Mouse (Mus musculus) adipocyte (in vitro differentiated cells): ENCODE measurements at regions not wholly inside any gene's neighbourhood (a gene's known extent, or its start where the extent isn't known, plus 50 kb on each side); places are given as distances from the start of the nearest gene placed in this dataset.

Experiments
- DNase-seq: peaks from one replicate; pipeline ENCODE4 v3.0.0-alpha.2; 2016; ENCODE audit warnings: low spot score

DNA sequence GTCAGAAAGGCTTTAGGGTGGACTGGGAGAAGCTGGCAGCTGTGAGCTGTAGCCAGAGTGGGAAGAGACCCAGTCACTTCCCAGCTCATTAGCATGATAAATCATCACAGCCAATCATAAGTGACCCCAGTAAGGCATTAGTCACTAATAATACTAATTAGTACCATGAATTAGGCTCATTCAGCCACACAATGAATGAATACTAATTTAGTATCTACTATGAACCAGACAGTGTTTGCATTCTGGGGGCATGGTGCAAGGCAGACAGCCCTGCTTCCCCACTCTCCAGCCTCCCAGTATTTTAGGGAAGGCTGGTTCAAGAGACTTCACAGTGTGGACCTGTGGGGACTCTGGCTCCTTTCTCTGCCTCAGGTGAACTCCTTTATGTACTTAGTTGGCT is 523.7 kb downstream of the Tbc1d22a start:
- no peak for DNase-seq

DNA sequence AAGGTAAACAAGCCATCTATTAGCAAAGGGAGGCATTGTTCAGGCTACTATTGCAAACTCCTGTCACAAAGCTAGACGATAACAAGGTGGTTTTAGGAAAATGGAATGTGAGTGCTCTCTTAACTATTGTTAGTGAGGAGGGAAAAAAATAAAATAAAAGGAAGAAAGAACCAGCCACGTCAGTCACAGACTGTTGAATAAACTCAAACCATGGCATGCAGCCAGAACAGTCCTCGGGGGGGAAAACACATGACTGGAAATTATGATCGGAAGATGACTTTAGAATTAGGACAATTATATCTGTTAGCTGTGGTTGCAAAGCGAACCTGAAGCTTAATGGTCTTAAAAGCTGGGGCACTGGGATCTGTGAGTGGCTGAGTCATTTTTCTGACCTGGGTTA is 524.1 kb downstream of the Tbc1d22a start:
- no peak for DNase-seq

DNA sequence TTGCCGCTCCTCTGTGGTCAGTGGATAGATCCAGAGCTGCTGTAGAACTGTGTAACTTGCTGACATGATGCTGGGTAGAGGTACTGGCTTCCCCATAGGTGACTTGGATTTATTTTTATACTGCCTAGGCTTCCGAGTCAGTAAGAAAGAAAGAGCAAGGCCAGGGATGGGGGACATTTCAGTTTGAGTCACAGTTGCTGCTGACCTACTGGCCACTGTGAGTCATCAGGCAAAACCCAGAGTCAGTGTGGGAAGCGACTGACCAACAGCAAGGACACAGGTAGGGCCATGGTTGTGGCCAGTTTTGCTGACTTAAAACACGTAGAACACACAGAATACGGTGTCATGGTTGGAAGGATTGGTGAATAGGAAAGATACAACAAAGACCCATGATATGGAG is 524.5 kb downstream of the Tbc1d22a start:
- DNase-seq: no peak

DNA sequence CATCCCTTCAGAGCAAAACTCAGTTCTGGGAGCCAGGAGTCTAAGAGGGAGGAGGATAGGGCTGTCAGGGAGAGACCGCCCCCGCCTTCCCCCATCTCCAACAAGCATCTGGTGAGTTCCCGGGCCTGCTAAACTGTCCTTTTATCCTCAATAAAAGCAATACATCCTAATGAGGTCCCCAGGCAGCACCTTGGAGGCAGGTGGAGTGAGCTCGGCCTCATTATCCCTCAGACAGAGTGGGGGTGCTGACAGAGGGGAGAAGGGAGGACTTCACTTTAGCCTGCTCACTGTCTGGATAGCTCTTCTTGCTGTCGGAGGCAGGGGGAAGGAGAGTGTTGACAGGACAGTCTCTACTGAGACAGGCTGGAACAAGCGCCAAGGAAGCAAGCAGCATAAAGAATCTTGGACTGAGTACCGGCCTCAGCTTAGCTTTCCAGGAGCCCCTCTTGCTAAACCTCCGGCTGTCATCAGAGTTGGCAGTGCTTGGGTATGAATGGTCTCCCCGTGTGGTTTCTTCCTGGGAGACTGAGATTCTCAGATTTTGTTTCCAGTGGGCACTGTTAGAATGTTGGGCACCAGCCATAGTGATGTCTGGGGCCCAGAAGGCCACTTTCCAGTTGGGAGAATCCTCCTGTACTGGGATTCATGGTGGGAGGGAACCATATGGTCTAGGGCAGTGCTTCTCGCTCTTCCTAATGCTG is 537.3 kb downstream of the Tbc1d22a start:
- DNase-seq: no peak

DNA sequence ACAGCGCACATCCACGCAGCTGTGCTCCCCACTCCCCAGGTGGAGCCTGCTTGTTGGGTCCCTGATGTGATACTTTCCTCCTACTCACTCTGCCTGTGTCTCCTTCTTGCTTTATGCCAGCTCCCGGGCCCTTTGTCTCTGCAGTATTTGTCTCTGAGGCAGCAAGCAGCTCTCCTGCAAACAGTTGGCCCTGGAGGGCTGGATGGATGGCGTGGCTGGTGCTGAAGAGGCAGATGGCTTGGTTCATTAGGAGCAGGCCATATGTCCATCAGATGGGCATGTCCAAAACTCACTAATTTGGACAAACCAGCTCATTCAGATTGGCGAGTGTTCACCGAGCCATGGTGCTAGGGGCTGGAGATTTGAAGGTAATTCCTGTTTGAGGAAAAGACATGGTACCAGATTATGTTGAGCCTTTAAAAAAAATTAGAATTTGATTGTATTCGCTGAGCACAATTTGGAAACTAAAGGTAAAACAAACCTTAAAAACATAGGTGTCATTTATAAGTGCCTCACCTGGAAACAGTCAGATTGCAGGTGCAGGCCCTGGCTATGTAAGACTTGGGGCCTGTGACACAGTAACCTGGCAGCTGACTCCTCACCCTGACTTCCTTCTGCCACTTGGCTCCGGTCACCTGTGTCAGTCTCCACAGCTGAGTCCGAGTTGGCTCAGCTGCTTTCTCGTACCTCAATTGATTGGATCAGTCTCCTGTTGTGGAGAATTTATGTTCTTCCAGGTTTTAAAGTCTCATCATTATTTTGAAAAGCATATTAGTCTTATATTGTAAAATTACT is 549.5 kb downstream of the Tbc1d22a start:
- DNase-seq: no peak

DNA sequence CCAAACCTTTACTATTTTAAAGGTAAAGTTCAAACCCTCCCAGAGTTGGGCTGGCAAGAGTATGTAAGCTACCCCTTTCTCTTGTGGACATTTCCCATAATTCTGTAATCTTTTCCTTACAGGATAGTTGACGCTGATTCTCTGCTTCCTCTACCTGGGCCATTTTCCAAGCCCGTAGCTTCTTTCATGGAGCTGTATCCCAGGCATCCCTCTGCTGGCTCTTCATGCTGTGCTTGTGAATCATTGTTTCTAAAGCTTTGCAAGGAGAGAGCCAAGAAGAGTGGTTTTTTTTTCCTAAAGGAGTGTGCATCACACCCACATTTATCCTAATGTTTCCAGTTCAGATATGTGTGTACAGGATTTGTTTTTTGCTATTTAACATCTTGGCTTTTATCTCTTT is 553.4 kb downstream of the Tbc1d22a start:
- DNase-seq: no peak

DNA sequence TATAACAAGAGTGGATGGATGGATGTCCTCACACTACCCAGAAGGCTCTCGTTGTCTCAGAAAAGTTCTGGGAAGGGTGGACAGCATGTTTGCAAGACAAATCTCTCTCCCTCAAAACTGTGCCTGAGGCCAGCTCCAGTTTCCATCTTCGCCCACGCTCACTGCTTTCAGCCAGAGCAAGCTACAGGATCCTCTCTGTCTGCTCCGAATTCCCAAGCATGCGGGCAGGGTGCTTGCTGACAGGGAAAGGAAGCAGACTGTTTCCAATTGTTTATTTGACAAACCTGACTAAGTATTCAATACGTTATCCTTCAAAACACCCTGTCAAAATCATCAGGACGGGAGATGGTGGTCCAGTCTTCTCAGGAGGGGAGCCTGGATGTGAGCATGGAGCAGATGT is 558.8 kb downstream of the Tbc1d22a start:
- DNase-seq: no peak

DNA sequence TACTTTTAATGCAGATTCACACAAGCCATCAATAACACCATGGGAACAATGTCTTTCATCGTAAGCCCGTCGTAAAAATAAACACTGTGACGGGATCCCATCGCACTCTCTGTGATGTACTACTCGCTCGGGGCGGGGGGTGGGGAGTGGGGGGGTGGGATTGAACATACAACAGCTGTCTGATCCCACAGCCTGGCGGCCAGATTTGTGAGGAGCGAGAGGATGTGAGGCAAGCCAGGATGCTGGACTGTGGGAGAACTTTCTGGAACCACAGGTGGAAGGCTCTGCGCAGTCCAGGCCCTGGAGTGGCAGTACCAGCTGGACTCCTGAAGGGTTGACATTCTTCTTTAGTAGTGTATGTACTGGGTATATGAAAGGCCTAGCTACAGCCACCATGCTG is 563.7 kb downstream of the Tbc1d22a start:
- DNase-seq: no peak

DNA sequence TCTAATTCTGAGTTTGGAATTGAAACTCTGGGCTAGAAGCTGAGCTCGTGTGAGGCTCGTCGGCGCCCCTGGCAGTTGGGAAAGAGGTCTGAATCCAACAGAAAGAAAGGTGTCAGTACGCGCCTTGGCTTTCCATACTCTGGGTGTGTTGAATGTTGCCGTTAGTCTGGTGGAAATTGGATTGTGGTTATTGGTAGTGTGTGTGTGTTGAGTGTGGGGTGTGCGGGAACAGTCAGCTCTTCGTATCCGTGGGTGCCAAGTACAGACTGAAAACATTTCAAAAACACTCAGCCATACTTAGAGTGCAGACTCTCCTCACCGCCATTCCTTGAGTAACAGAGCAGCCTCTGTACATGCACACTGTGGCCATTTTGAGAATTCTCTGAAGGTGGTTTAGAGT is 566.9 kb downstream of the Tbc1d22a start:
- DNase-seq: no peak

DNA sequence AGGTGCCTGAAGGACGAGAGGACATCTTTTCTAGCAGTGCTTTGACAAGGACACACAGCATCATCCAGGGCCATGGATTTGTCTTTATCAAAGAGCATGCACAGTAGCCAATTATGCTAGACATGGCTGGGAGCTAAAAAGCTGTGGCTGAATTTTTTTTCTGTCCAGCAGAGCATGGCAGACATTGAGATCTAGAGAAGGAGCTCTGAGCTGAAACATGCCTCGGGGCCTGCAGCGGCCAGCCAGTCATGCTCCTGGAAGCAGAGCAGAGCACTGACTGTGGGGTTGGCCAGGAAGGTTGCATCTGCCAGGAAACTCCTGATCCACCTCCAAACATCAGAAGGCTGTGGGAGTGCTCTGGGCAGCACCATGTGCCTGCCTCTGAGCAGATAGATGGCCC is 580.5 kb downstream of the Tbc1d22a start:
- DNase-seq: no peak

DNA sequence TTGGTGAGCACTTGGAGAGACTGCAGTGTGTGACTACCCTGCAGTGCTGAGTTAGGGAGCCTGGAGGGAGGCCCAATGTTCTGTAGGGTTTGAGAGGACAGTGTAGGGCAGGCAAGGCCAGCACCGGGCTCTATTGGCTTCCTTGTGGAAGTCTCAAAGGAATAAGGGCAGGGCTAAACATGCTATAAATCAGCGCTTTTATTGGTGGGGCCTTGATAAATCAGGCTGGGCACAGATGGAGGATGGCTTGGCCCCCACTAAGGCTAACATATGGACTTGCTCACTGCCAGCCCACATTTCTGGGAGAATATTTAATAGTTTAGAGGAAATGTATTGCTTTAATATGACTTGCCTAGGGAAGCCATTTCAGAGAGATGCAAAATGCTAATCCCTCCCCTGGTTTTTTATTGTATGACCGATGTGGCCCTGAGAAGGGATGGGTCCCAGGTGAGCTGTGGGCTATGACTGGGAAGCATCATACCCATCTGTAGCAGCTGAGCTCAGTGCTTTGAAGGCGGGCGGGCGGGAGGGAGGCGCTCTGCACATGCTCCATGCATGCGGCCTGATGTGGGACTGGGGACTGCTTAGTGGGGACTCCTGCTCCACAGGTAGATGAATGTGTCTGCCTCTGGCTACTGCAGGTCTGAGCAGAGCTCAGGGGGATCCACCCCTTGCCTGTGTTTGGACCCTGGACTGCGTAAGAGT is 584.4 kb downstream of the Tbc1d22a start:
- no peak for DNase-seq

DNA sequence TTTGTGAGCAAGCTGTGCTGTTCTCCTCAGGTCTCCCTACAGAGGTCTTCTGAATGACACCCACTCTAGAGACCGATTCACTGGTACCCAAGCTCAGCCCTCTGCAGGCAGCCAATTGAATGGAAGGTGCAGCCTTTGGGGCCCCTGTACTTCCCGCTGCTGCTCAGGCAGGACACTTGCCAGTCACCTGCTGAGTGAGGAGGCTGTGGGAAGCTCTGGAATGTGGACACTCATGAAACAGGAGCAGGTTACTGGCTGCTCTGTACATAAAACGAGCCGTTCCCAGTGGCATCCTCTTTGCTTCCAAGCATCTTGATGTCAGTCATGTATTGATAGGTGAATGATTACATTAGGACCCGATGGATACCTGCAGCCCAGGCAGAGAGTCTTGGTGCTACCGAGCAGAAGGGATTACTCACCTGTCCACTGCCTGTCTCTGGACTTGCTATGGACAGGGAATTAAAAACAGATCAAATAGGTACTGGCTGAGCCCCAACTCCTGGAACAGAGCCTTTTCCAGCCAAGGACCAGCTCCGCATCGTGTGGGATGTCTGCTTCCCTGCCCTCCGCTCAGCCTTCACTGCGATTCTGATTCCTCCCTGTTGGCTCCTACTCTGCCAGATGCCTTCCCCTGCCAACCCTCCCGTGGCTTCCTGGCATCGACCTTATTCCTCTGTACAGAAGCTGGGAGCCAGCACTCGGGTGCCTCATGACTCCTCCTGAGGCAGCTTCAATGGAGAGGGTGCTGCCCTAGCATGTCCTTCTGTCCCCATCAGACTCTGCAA is 593.2 kb downstream of the Tbc1d22a start:
- DNase-seq: no peak

DNA sequence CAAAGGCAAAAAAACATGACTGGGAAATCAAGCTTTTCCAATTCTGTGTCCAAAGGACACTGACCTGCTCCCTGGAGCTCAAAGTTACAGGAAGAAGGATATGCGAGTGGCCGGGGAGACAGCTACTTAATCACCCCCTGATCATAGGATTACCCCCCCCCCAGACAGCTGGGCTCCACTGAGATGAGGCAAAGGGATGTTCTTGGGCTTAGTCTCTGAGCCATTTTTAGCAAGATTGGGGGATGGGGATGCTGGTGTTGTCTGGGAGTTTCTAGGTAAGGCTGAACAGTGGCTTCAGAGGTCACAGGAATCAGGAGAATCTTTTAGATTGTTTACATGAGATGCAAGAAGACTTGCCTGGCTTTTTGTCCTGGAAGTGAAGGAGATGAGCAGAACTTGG is 597.6 kb downstream of the Tbc1d22a start:
- DNase-seq: no peak

DNA sequence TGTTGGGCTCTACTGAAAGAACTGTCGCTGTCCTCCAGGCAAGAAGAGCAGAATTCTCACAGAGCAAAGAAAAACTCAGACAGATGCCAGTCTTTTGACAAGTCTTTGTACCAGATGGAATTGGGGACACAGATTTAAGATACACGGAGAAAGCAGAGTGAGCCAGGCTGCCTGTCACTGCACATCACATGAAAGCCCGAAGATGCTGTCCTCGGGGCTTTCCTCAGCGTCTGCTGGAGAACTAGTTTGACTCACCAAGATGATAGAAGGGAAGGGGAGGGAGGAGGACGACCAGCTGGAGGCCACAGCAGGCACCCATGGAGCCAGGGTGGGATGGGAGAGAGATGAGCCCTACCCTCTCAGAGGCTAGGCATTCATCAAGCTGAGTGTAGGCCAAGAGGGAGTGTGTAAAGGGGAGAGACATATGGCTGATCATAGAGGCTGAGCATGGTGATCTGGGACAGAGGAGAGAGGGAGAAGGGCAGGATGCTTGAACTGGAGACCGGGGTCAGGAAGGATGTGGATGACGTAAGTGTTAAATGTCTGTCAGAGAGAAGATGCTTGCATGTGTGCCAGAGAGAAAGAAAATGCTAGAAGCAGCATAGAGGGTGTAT is 600.7 kb downstream of the Tbc1d22a start:
- DNase-seq: no peak

DNA sequence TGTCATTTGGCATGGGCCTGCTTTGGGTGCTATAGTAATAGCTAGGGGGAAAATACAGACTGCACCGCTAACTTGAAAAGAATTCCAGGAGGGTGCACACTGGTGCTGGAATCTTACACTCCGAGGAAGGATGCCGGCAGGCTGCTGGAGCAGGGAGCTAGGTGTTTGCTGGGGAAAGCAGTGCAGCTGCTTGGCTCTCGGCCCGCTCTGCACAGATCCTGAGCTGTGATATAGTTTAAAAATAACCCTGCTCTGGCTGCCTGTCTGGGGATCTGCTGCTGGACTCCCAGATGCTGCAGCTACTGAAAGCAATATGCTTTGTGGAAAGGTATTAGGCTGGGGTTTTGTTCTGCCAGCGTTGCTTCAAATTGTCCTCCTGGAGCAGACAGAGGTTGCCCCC is 621.7 kb downstream of the Tbc1d22a start:
- no peak for DNase-seq

DNA sequence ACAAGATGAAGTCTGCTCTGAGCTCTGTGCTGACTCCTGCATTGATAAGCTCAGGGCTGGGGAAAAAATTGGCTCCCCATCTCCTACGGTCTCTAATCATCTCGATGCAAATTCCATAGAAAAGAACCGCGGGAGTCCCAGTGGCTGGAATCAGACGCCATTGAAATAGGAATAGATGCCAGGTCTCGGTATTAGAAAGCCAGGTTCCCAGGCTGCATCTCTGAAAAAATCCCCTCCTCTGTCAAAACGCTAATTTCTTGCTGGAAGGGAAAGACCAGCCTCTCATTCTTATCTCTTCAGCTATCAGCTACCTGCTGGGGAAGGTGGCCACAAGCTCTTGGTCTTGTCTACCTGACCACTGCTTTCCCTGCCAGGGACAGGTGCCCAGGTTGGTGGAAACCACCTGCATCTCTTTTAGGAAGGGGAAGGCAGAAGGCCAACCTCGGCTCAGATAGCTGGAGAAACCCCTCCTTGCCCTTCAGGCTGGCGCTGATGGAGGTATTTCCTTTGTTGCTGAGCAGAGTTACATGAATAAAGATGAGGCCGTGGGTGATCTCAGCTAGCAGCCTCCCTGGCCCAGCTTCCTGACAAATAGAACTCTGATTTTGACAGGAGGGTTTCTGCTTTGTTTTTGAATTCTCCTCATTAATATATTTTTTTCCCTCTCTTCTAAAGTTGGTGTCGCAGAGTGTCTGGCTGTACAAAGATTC is 638.1 kb downstream of the Tbc1d22a start:
- DNase-seq: no peak

DNA sequence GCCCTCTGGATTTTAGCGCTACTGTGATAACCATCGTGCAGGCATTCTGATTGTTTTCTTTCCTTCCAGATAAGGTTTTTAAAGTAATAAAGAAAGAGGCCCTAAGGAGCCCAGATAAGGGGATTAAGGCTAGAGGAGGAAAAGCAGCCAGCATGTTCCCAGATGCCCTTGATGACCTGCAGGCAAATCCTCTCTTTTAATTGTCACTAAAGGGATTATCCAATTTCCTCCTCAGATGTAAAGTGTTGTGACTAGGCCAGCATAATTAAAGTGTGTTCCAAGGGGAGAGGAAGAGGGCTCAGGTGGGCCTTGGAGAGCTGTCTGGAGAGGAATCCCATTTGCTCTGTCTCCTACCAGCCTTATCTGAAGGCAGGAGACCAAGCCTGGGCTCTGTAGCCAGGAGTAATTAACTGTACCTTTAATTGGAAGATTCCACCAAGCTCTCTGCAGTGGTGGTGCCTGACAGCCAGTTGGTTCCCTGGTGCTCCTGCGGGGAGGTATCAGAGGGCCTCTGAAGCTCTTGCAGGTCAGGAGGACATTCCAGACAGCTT is 644.2 kb downstream of the Tbc1d22a start:
- no peak for DNase-seq

DNA sequence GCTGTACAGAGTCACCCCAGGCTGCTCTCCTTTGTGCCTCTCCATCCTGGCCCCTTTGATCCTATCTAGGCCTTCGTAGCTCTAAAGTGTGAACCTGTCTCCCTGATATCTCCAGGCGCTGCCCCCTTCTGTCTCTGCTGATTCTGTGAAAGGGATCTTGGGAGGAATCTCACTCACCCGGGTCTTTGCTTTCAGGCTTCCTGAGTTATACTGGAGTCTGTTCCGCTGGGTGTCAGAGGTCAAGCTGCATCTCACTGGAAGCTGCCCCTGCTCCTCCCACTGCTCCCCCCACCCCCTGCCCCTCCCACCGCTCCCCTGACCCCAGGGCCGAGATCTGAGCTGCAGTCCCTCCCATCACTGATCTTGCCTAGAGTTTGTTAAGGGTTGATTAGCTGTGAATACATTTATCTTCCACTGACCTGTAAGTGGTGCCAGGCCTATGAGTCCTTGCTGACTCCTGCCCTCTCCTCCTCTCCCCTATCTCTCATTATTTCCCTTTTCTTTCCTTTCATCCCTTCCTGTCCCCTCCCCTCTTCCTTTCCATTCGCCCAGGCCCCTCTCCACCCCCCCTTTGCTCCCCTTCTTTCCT is 661.6 kb downstream of the Tbc1d22a start:
- DNase-seq: no peak

DNA sequence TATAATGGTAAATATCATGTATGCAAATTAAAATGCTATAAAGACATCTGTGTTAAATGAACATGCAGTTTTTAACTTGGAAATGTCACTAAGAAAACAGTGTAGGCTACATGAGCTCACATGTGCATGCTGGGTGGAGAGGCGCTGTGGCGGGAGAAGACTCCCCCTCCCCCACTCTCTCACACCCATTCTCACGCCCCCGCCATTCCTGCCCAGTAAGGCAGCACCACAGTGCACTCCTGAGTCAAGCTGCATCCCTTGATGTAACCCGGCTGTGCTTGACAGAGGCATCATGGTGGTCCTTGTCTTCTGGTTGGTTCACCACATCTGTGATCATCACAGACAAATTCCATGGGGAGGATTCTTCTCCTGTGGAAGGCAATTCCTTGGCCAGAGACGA is 647.1 kb upstream of the Fam19a5 start:
- no peak for DNase-seq

DNA sequence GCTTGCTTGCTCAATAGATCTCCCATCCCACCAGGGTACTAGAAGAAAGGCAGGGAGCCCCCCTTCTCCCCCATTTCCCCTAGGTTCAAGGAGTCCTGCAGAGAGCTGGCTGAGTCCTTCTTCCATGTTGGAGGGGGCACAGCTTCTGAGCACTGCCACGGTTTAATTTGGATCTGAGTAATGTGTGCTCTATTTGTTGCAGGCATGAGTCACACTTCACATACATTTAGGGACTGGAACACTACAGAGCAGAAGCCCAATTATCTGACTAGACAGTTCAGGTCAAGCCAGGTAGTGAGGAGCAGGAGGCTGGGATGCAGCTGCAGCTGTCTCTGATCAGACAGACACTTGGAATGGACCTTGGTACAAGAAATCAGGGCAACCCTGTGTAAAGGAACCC is 644.1 kb upstream of the Fam19a5 start:
- DNase-seq: no peak

DNA sequence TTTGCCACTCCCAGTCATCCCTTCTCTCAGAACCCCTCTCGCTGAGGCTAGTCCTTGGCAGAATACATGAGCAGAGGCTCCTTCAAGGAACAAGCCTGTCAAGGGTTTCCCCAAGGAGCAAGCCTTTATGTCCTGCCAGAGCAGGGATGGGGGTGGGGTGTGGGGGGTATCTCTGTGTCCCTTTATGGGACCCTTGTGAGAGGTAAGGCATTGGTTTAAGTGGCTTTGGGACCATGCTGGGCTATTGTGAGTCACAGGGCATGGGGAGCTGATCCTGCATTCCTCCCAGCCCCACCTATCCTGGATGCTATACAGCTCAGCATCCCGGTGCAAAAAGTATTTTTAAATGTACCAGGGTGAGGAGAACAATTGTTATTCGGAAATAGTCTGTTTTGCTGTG is 641.1 kb upstream of the Fam19a5 start:
- DNase-seq: no peak
